Mouse (Mus musculus) spleen, adult 2 months (tissue): ENCODE data around the gene Npff. TPM values are rescaled to one million over a fixed set of nuclear protein-coding genes. Genes with fewer than 3 reads are reported as not detected.

Experiments
- DNase-seq, 2 experiments: peaks; one replicate each; pipeline versions ENCODE4 v3.0.0 to v3.0.0-alpha.2; 2012 to 2021; ENCODE audit warnings: low spot score in 2 of 2, low read depth in 1 of 2
- H3K27ac ChIP-seq: fragments of 200-500 bp; 2 replicates; pipeline ENCODE4 v1.5.1; 2012; ENCODE audit warnings: low read length, inconsistent platforms; ENCODE audit not compliant: insufficient read depth
- H3K27me3 ChIP-seq: fragments of 200-500 bp; 2 replicates; pipeline ENCODE4 v1.6.1; 2012; ENCODE audit warnings: mild to moderate bottlenecking, moderate library complexity, low read length, inconsistent platforms; ENCODE audit not compliant: control insufficient read depth, insufficient read depth
- H3K36me3 ChIP-seq: fragments of 200-500 bp; 2 replicates; pipeline ENCODE4 v1.6.1; 2012; ENCODE audit warnings: mild to moderate bottlenecking, low read length, inconsistent platforms; ENCODE audit not compliant: control insufficient read depth, insufficient read depth
- H3K4me1 ChIP-seq: fragments of 200-500 bp; 2 replicates; pipeline ENCODE4 v1.6.1; 2011; ENCODE audit warnings: inconsistent platforms; ENCODE audit not compliant: control insufficient read depth, insufficient read depth, insufficient read length
- H3K4me3 ChIP-seq: fragments of 200-500 bp; 2 replicates; pipeline ENCODE4 v1.5.1; 2011; ENCODE audit warnings: mild to moderate bottlenecking, inconsistent platforms; ENCODE audit not compliant: insufficient read depth, insufficient read length; ENCODE audit errors: extremely low read depth
- CTCF ChIP-seq: fragments of 200-500 bp; IDR thresholded peaks from 2 replicates; pipeline ENCODE4 v1.5.1; 2011; ENCODE audit warnings: mild to moderate bottlenecking, inconsistent platforms; ENCODE audit not compliant: insufficient read depth, insufficient read length, insufficient replicate concordance; ENCODE audit errors: extremely low read depth
- POLR2A ChIP-seq: fragments of 200-500 bp; IDR thresholded peaks from 2 replicates; pipeline ENCODE4 v1.6.1; 2011; ENCODE audit warnings: low read depth, low read length, inconsistent platforms
- WGBS: fragments of 180-500 bp; shearing (Covaris S2); methylation state at CpG from one replicate; pipeline ENCODE4 v1.1.7; 2018; 5-methylcytosine and 5-hydroxymethylcytosine counted together
- polyA plus RNA-seq: library from polyadenylated mRNA; depleted of rRNA; stranded (reverse); fragments of >200 nt; gene quantifications from 2 replicates; pipeline ENCODE4 v1.2.3, GENCODE M21; 2012

The Npff gene
- polyA plus RNA-seq, 1 experiment: 8.1 TPM

- no peaks in the 10 kb centered on the region for H3K36me3 ChIP-seq
- DNase-seq: no peak
- no peak overlapping the region for H3K27ac ChIP-seq
- peaks cover 3% of the 10 kb centered on the region for H3K4me1 ChIP-seq
- WGBS: 57% methylated on average over 6 of the region's 6 CpGs
- H3K27me3 ChIP-seq: no peaks in the 10 kb centered on the region
- H3K4me3 ChIP-seq: no peak overlapping the region
- TF ChIP-seq CTCF (no peak), POLR2A (no peak)
Measured at GRCm38 (mm10) chr15:102511285-102511833, 13.4 kb downstream of the Npff start.

DNA sequence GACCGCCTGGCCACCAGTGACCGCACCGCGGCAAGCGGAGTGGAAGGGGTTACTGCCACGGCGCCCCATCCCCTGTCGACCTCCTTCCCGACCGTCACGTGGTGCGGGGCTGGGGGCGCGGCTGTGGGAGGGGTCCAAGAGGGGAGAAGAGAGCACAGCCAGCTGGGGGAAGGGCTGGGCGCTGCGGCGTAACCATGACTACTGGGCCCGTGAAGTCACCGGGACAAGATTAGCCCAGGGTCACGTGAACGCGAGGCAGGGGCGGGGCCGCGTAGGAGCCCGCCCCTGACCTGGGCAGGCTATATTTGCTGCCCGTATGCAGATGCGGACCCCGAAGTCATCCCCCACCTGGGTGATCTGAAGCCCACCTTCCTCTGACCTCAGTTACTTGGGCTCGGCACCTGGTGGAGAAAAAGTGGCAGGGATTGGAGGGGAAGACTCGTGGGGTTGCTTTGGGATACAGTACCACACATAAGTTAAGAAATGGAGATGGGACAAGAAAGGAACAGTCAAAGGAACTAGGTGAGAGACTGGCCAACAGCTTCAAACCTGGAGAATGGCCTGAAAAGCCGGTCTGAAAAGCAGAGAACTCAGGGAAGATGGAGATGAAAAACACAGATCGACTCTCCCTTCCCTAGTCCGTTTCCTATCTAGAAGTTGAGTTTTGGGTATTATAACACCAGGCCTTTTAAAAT, 14.0 kb downstream of the Npff start:
- Histone ChIP-seq H3K4me1 (peaks cover 3% of the 10 kb centered on the region), H3K4me3 (peak overlapping the region; percentile 61), H3K27me3 (no peaks in the 10 kb centered on the region), H3K27ac (no peak overlapping the region), H3K36me3 (no peaks in the 10 kb centered on the region)
- 4% methylated on average over 34 of the region's 34 CpGs for WGBS
- TF ChIP-seq CTCF (no peak), POLR2A (no peak)
- DNase-seq: peak; percentile 50 to 75

DNA sequence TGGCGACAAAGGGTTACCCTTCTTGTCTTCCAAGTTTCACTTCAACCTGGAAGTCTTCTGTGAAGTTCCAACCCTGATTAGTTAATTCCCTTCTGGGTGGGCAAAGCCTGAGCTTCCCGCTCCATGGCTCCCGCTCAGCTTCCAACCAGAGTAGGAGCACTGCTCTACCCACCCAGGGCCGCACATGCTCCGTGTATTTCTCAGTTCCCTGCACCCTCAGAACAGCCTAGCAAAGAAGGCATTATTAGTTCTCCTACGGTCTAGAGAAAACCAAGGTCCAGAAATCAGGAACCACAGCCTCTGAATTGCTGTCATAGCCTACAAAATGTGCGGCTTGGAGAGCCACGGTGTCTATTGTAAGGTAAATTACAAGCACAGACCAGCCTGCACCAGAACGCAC, 14.6 kb downstream of the Npff start:
- TF ChIP-seq CTCF (no peak), POLR2A (no peak)
- Histone ChIP-seq H3K4me3 (peak overlapping the region; percentile 61), H3K27me3 (no peaks in the 10 kb centered on the region), H3K36me3 (peaks cover 1% of the 10 kb centered on the region; the same call in 1 of the 2 replicates), H3K27ac (no peak overlapping the region), H3K4me1 (peaks cover 3% of the 10 kb centered on the region)
- WGBS: 31% methylated on average over 9 of the region's 9 CpGs
- DNase-seq: no peak

- Histone ChIP-seq H3K27ac (no peak overlapping the region), H3K36me3 (peaks cover 11% of the 10 kb centered on the region), H3K4me1 (peaks cover 3% of the 10 kb centered on the region), H3K27me3 (no peaks in the 10 kb centered on the region), H3K4me3 (no peak overlapping the region)
- no peak for TF ChIP-seq CTCF
- no peak for TF ChIP-seq POLR2A
- no peak for DNase-seq
- 90% methylated on average over 3 of the region's 3 CpGs for WGBS
Measured at GRCm38 (mm10) chr15:102508336-102508735, 16.4 kb downstream of the Npff start.

- TF ChIP-seq CTCF (no peak), POLR2A (no peak)
- H3K27me3 ChIP-seq: no peaks in the 10 kb centered on the region
- peaks cover 3% of the 10 kb centered on the region for H3K4me1 ChIP-seq
Measured at GRCm38 (mm10) chr15:102507561-102507960, 17.2 kb downstream of the Npff start.

GRCm38 (mm10) chr15:102506864-102507263, 17.9 kb downstream of the Npff start:
- H3K36me3 ChIP-seq: peaks cover 15% of the 10 kb centered on the region
- H3K27ac ChIP-seq: no peak overlapping the region
- H3K27me3 ChIP-seq: no peaks in the 10 kb centered on the region
- peaks cover 3% of the 10 kb centered on the region for H3K4me1 ChIP-seq
- DNase-seq: no peak
- WGBS: 77% methylated on average over 1 of the region's 1 CpGs
- no peak for TF ChIP-seq CTCF
- TF ChIP-seq POLR2A: no peak
- H3K4me3 ChIP-seq: no peak overlapping the region

More at GRCm38 (mm10) chr15:102507561-102507960, 17.2 kb downstream of the Npff start:
- H3K36me3 ChIP-seq: peaks cover 12% of the 10 kb centered on the region
- H3K4me3 ChIP-seq: no peak overlapping the region
- DNase-seq: no peak
- no peak overlapping the region for H3K27ac ChIP-seq

- Histone ChIP-seq H3K36me3 (peaks cover 17% of the 10 kb centered on the region), H3K27me3 (no peaks in the 10 kb centered on the region), H3K4me1 (peaks cover 3% of the 10 kb centered on the region), H3K27ac (no peak overlapping the region), H3K4me3 (no peak overlapping the region)
- no peak for DNase-seq
- 19% methylated on average over 2 of the region's 2 CpGs for WGBS
- no peak for TF ChIP-seq POLR2A
- TF ChIP-seq CTCF: no peak
Measured at GRCm38 (mm10) chr15:102506464-102506830, 18.3 kb downstream of the Npff start.
